23 mouse cellular contexts compared by ENCODE assay signal in the genomic region with DNA sequence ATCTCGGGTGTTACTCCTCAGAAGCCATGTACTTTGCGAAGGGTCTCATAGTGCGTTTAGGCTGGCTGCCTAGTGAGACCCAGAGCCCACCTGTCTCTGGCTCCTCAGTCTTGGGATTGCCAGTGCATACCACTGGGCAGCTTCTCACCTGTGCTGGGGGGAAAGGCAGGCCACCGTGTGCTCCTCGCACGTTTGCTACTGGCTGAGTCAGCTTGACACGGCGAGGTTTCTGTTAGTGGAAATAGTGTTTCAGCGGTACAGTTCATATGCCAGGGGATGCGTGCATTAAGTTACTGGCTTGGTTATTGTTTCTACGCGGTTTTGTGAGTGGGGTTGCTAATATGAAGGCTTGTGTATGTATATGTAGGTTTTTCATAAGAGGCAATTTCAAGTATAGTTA. TPM values are rescaled to one million over a fixed set of nuclear protein-coding genes. Genes with fewer than 3 reads are reported as not detected.
DNase-seq lines count a peak whose midpoint lies in the region; ATAC-seq and TF ChIP-seq lines count a peak whose summit lies in the region.
"Had no signal": no experiment of that assay in that cellular context is flagged by ENCODE, and none has a peak within 500 bp of the region (broad histone marks: within the 10 kb centered on the region; RNA-seq: fewer than 3 reads in every experiment).

No protein-coding gene starts in this region.

- H3K27ac ChIP-seq in liver, embryonic 13.5 days, result peak overlapping the region; percentile 56
- peak overlapping the region; percentile 86 for H3K27ac ChIP-seq in bone marrow, adult 2 months (ENCODE audit: control insufficient read depth, insufficient read depth, low read depth, low read length, poor library complexity)
- H3K27ac ChIP-seq: heart, embryonic 15.5 days; hindbrain, embryonic 13.5 days; limb, embryonic 12.5 days; midbrain, embryonic 13.5 days had no signal

- H3K4me1 ChIP-seq in liver, embryonic 13.5 days (replicated peaks), result peaks cover 90% of the 10 kb centered on the region
- H3K4me1 ChIP-seq in bone marrow, adult 2 months (ENCODE audit: control insufficient read depth, insufficient read depth, low read length), result peaks cover 12% of the 10 kb centered on the region
- H3K4me1 ChIP-seq: midbrain, embryonic 13.5 days had no signal

- no peak overlapping the region for H3K4me2 ChIP-seq in liver, embryonic 13.5 days
- H3K4me2 ChIP-seq: heart, embryonic 15.5 days; hindbrain, embryonic 13.5 days; limb, embryonic 12.5 days; midbrain, embryonic 13.5 days had no signal

- H3K9ac ChIP-seq in liver, embryonic 13.5 days, result 0 out of 2 replicates have a peak overlapping the region, but pooled peaks have one; percentile 4
- H3K9ac ChIP-seq: heart, embryonic 15.5 days; hindbrain, embryonic 13.5 days; limb, embryonic 12.5 days; midbrain, embryonic 13.5 days had no signal

- peak; percentile 51 for DNase-seq in CD4-positive, CD25-positive, alpha-beta regulatory T cell, adult 2 months (ENCODE audit: low read depth, low spot score)
- no peak for DNase-seq in liver, embryonic 13.5 days
- DNase-seq in liver, result no peak
- peak; percentile 45 for DNase-seq in naive thymus-derived CD4-positive, alpha-beta T cell, adult 2 months (ENCODE audit: low read depth)
- DNase-seq in adrenal gland, postnatal 10 days, result no peak
- no peak for DNase-seq in heart, adult 11 months
- DNase-seq: cerebellum, adult 2 months; cerebellum, postnatal 36 days; embryo, embryonic 11 days; heart, postnatal 36 days; kidney, adult 8-10 months; kidney, postnatal 10 days; thymus, adult 18-20 months had no signal

- no peaks in the 10 kb centered on the region for H3K9me3 ChIP-seq in liver, embryonic 13.5 days (replicated peaks)
- H3K9me3 ChIP-seq: G1E; heart, embryonic 15.5 days; hindbrain, embryonic 13.5 days; limb, embryonic 12.5 days had no signal

- ATAC-seq in CD4-positive, CD25-positive, alpha-beta regulatory T cell, adult 4 months, result no peak
- no peak for ATAC-seq in liver, embryonic 13.5 days (ENCODE audit: low read depth)
- ATAC-seq: forebrain, embryonic 16.5 days; lung, postnatal 0 days; midbrain, embryonic 13.5 days; Patski had no signal

- H3K27me3 ChIP-seq in liver, embryonic 13.5 days, result no peaks in the 10 kb centered on the region
- H3K27me3 ChIP-seq: heart, embryonic 15.5 days; hindbrain, embryonic 13.5 days; limb, embryonic 12.5 days; midbrain, embryonic 13.5 days; Patski had no signal

- 76% methylated on average over 12 of the region's 12 CpGs for WGBS in liver, embryonic 13.5 days (ENCODE audit: insufficient replicate concordance)
- 77% methylated on average over 12 of the region's 12 CpGs for WGBS in bone marrow, adult 2 months

- H3K36me3 ChIP-seq in liver, embryonic 13.5 days, result peaks cover 41% of the 10 kb centered on the region

- TF ChIP-seq POLR2A in bone marrow, adult 2 months (IDR thresholded peaks at IDR 0.05; ENCODE audit: borderline replicate concordance, control insufficient read depth, low read depth, low read length), result no peak

- TF ChIP-seq CTCF in bone marrow, adult 2 months (IDR thresholded peaks at IDR 0.05; ENCODE audit: control insufficient read depth, insufficient read depth, low read length), result no peak

- no peak overlapping the region for H3K4me3 ChIP-seq in liver, embryonic 13.5 days (replicated peaks)
- no peak overlapping the region for H3K4me3 ChIP-seq in bone marrow, adult 2 months (replicated peaks; ENCODE audit: control insufficient read depth, low read depth, low read length)
- H3K4me3 ChIP-seq: heart, embryonic 15.5 days; hindbrain, embryonic 13.5 days; limb, embryonic 12.5 days; midbrain, embryonic 13.5 days had no signal

RNA-seq across cellular contexts. Expression of a gene that starts 22.3 kb away (rescaled TPM):
- polyA plus RNA-seq in CD4-positive, CD25-positive, alpha-beta regulatory T cell, adult 4 months (2017; shearing (Covaris generic)), result 100 to 1,000 TPM; 135 to 144 TPM
- polyA plus RNA-seq in liver, embryonic 13.5 days (2015; fragmentation: Nextera tagmentation; extraction: Ambion mirVana), result 127 and 146 TPM in 2 replicates
- 57.4 and 65.8 TPM in 2 replicates for polyA plus RNA-seq in bone marrow, adult 2 months (2011; ENCODE audit: insufficient read depth, insufficient read length, low replicate concordance, missing spikeins)
- total RNA-seq in adrenal gland, postnatal 10 days (2021), result 10 to 100 TPM; 23.3 to 25.1 TPM

Comparison
In these comparisons a context has a peak if more than half of its experiments do, and no peak if none do; other contexts are left out.
1. DNase-seq: peak in CD4-positive, CD25-positive, alpha-beta regulatory T cell, adult 2 months (single experiment) and naive thymus-derived CD4-positive, alpha-beta T cell, adult 2 months (single experiment); none in liver, embryonic 13.5 days (single experiment), liver (single experiment), adrenal gland, postnatal 10 days (single experiment) and heart, adult 11 months (single experiment).